10 mouse cellular contexts compared by ENCODE assay signal in the genomic region with DNA sequence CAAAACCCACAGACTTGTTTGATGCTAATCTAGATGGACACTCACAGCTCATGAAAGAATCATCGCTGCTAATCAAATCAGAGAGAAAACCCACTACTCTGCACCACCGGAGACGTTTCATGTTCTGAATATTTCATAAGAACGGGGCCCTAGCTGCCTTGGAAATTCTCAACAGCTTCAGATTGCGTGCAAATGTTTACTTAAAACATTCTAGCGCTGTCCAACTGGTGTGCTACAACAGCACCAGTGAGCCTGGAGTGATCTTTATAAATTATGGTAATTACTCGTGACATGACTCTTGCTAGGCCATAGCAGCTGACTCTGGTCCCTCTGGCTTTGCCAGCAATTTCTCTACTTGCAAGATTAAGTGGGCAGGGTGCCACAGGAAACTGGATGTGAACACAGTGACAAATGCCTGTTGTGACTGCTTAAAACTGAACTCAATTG.
A peak's percentile ranks its signal among the peaks of the same experiment; 100 is the strongest.
DNase-seq lines count a peak whose midpoint lies in the region; ATAC-seq and TF ChIP-seq lines count a peak whose summit lies in the region.
"Had no signal": no experiment of that assay in that cellular context is flagged by ENCODE, and none has a peak within 500 bp of the region (broad histone marks: within the 10 kb centered on the region; RNA-seq: fewer than 3 reads in every experiment).

No protein-coding gene starts in this region.

- no peak for TF ChIP-seq POLR2A in brain, embryonic 14.5 days (IDR thresholded peaks at IDR 0.05; ENCODE audit: borderline replicate concordance, extremely low read depth, insufficient read depth, insufficient read length, poor library complexity, severe bottlenecking)

- ATAC-seq in hindbrain, postnatal 0 days: peak; percentile 96

- no peaks in the 10 kb centered on the region for H3K9me3 ChIP-seq in hindbrain, postnatal 0 days (ENCODE audit: low read length)
- H3K9me3 ChIP-seq: limb, embryonic 10.5 days had no signal

- H3K4me2 ChIP-seq in hindbrain, postnatal 0 days (ENCODE audit: low read depth, low read length): peak overlapping the region; percentile 4

- peak; percentile 64 for DNase-seq in kidney, postnatal 10 days
- DNase-seq in kidney, adult 8-10 months: no peak
- DNase-seq in adipocyte (ENCODE audit: low spot score): peak; percentile 6
- peak; percentile 72 for DNase-seq in brain, embryonic 14.5 days (ENCODE audit: low read depth)
- peak; percentile 90 for DNase-seq in hindbrain, postnatal 0 days (ENCODE audit: low spot score)
- DNase-seq in spleen, postnatal 36 days (ENCODE audit: low spot score in 2 of 2): no peak
- DNase-seq in liver: no peak
- DNase-seq: spleen, adult 18-20 months; thymus, postnatal 14 days had no signal

- TF ChIP-seq CTCF in brain, embryonic 14.5 days (IDR thresholded peaks at IDR 0.05; ENCODE audit: borderline replicate concordance, extremely low read depth, insufficient read depth, insufficient read length): no peak
- no peak for TF ChIP-seq CTCF in hindbrain, postnatal 0 days (IDR thresholded peaks at IDR 0.05; ENCODE audit: low read depth)

- no peak overlapping the region for H3K9ac ChIP-seq in hindbrain, postnatal 0 days (replicated peaks; ENCODE audit: low read length)

- 36% methylated on average over 7 of the region's 7 CpGs for WGBS in hindbrain, postnatal 0 days

- no peak overlapping the region for H3K27ac ChIP-seq in hindbrain, postnatal 0 days
- H3K27ac ChIP-seq: limb, embryonic 10.5 days had no signal

- no peak overlapping the region for H3K4me3 ChIP-seq in hindbrain, postnatal 0 days (ENCODE audit: low read length)
- H3K4me3 ChIP-seq: limb, embryonic 10.5 days had no signal

- H3K36me3 ChIP-seq in hindbrain, postnatal 0 days (ENCODE audit: insufficient read depth, low read length): no peaks in the 10 kb centered on the region
- H3K36me3 ChIP-seq: limb, embryonic 10.5 days had no signal

- H3K4me1 ChIP-seq in hindbrain, postnatal 0 days (ENCODE audit: insufficient read depth, low read length): no peaks in the 10 kb centered on the region
- H3K4me1 ChIP-seq: limb, embryonic 10.5 days had no signal

- H3K27me3 ChIP-seq in hindbrain, postnatal 0 days (ENCODE audit: insufficient read depth, low read length): no peaks in the 10 kb centered on the region

Comparison
In these comparisons a context has a peak if more than half of its experiments do, and no peak if none do; other contexts are left out.
1. DNase-seq: peak in kidney, postnatal 10 days (single experiment), adipocyte (single experiment), brain, embryonic 14.5 days (single experiment) and hindbrain, postnatal 0 days (single experiment); none in kidney, adult 8-10 months (0 of 2), spleen, postnatal 36 days (0 of 2) and liver (single experiment).